Mouse (Mus musculus) forebrain, embryonic 14.5 days (tissue): ENCODE data around the gene Cep19. TPM values are rescaled to one million over a fixed set of nuclear protein-coding genes. Genes with fewer than 3 reads are reported as not detected.
A peak's percentile ranks its signal among the peaks of the same experiment; 100 is the strongest.

Source experiments
- ATAC-seq: fragments of 200-750 bp; cut with Nextera tagmentation; 2 replicates; pipeline ENCODE4 v1.8.0; 2017; ENCODE audit warnings: mild to moderate bottlenecking, moderate library complexity
- DNase-seq: peaks from one replicate; pipeline ENCODE4 v3.0.0-alpha.2; 2015; ENCODE audit warnings: low spot score
- H3K27ac ChIP-seq: fragments of 300-500 bp; sonication (generic); 2 replicates; pipeline ENCODE4 v1.5.1; 2014; ENCODE audit warnings: low read depth, mild to moderate bottlenecking, control low read depth, low read length, moderate library complexity
- H3K27me3 ChIP-seq: fragments of 300-500 bp; sonication (generic); replicated peaks from 2 replicates; pipeline ENCODE4 v1.6.1; 2014; ENCODE audit warnings: low read length, control low read depth, mixed read lengths; ENCODE audit not compliant: control insufficient read depth, insufficient read depth
- H3K36me3 ChIP-seq: fragments of 300-500 bp; sonication (generic); 2 replicates; pipeline ENCODE4 v1.6.1; 2014; ENCODE audit warnings: low read length, control low read depth; ENCODE audit not compliant: control insufficient read depth, insufficient read depth
- H3K4me1 ChIP-seq: fragments of 300-500 bp; sonication (generic); 2 replicates; pipeline ENCODE4 v1.6.1; 2014; ENCODE audit warnings: antibody characterized with exemption, low read length, control low read depth; ENCODE audit not compliant: control insufficient read depth, insufficient read depth
- H3K4me2 ChIP-seq: fragments of 300-500 bp; sonication (generic); 2 replicates; pipeline ENCODE4 v1.6.1; 2014; ENCODE audit warnings: mild to moderate bottlenecking, control low read depth, low read length
- H3K4me3 ChIP-seq: fragments of 300-500 bp; sonication (generic); 2 replicates; pipeline ENCODE4 v1.5.1; 2014; ENCODE audit warnings: low read depth, low read length, control low read depth
- H3K9ac ChIP-seq: fragments of 300-500 bp; sonication (generic); 2 replicates; pipeline ENCODE4 v1.6.1; 2014; ENCODE audit warnings: mild to moderate bottlenecking, low read length, control low read depth, moderate library complexity
- H3K9me3 ChIP-seq: fragments of 300-500 bp; sonication (generic); replicated peaks from 2 replicates; pipeline ENCODE4 v1.6.1; 2016; ENCODE audit warnings: low read length, control low read depth, mixed read lengths; ENCODE audit not compliant: control insufficient read depth
- WGBS: fragments of 180-500 bp; shearing (Covaris S2); extraction: QIAGEN DNeasy Blood & Tissue Kit; methylation state at CpG from one replicate; pipeline ENCODE4 v1.1.7; 2014; 5-methylcytosine and 5-hydroxymethylcytosine counted together
- polyA plus RNA-seq: library from polyadenylated mRNA; unstranded; fragments of >200 nt; fragmentation: Nextera tagmentation; extraction: Ambion mirVana; gene quantifications from 2 replicates; pipeline ENCODE4 v1.2.1, GENCODE M21; 2014

The Cep19 gene
- polyA plus RNA-seq, 1 experiment from 2014 or later = 49.8 TPM

GRCm38 (mm10) chr16:32114406-32114805, 14.8 kb downstream of the Cep19 start:
- no peak overlapping the region for H3K9ac ChIP-seq
- H3K4me3 ChIP-seq = no peak overlapping the region
- H3K9me3 ChIP-seq = no peaks in the 10 kb centered on the region
- no peaks in the 10 kb centered on the region for H3K36me3 ChIP-seq
- DNase-seq = no peak
- H3K27ac ChIP-seq = no peak overlapping the region
- H3K4me1 ChIP-seq = no peaks in the 10 kb centered on the region
- no peaks in the 10 kb centered on the region for H3K27me3 ChIP-seq
- no peak for ATAC-seq
- no peak overlapping the region for H3K4me2 ChIP-seq
- 72% methylated on average over 10 of the region's 10 CpGs for WGBS

DNA sequence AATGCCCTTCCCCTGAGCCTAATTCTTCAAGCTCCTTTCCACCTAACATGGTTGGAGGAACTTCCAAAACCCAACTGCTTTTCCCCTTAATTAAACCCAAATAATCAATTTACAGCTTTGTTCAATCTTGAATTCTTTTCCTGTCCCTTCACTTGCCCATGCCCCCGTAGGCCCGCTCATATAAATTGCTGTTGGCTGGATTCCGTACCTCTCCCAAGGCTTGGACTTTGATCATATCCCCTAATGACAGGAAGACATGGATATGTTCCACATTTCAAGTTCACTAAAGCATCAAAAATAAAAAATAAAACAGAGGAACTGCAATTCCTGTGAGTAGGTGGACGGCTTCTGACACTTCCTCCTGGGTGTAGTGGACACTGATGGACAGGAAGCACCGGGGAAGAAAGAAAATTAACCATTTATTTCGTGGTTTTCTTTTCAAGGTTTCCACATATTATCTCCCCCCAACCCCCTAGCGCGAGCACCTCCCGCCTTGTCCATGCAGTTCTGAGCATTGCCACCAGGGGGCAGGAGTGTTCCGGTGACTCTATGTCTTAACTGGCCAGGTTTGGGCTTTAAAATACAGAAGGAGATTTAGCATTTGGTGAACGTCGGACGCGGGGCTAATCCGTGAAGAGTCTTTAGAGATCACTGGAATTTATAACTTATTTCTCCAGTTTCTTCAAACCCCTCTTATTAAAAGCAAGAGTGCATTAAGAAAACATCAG, 15.5 kb downstream of the Cep19 start:
- H3K4me3 ChIP-seq = no peak overlapping the region
- 0 out of 2 replicates have a peak overlapping the region, but pooled peaks have one; percentile 5 for H3K4me2 ChIP-seq
- H3K9me3 ChIP-seq = no peaks in the 10 kb centered on the region
- peak; percentile 78 for DNase-seq
- H3K27ac ChIP-seq = no peak overlapping the region
- no peaks in the 10 kb centered on the region for H3K4me1 ChIP-seq
- H3K36me3 ChIP-seq = no peaks in the 10 kb centered on the region
- WGBS = 10% methylated on average over 15 of the region's 15 CpGs
- ATAC-seq = peak; percentile 44
- 0 out of 2 replicates have a peak overlapping the region, but pooled peaks have one; percentile 29 for H3K9ac ChIP-seq
- H3K27me3 ChIP-seq = no peaks in the 10 kb centered on the region

- DNase-seq = no peak
- Histone ChIP-seq H3K4me1 (no peaks in the 10 kb centered on the region), H3K4me3 (no peak overlapping the region), H3K36me3 (no peaks in the 10 kb centered on the region), H3K27me3 (no peaks in the 10 kb centered on the region), H3K27ac (no peak overlapping the region), H3K9me3 (no peaks in the 10 kb centered on the region), H3K9ac (no peak overlapping the region), H3K4me2 (no peak overlapping the region)
- ATAC-seq = no peak
- WGBS = 70% methylated on average over 6 of the region's 6 CpGs
These were observed 16.2 kb downstream of the Cep19 start for GRCm38 (mm10) chr16:32115781-32116180.

DNA sequence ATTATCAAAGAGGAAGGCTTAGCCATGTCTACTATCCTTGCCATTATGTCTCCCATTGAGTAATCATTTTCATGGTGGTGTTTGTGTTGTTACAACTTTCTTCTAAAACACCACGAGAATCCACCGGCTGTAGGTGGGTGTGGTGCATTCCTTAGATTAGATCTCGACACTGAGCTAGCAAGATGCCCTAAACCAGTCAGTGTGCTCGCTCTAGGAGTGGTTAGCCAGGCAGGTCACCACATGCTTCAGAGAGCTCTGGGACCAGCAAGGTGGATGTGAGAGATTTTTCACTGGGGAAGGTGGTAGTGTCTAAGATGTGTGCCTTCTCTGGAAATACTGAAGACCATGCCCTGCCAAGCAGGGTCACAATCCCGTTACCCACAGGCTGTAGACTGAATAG, 16.6 kb downstream of the Cep19 start:
- no peak overlapping the region for H3K4me2 ChIP-seq
- no peak for DNase-seq
- H3K9ac ChIP-seq = no peak overlapping the region
- H3K27ac ChIP-seq = no peak overlapping the region
- no peaks in the 10 kb centered on the region for H3K4me1 ChIP-seq
- H3K9me3 ChIP-seq = no peaks in the 10 kb centered on the region
- WGBS = 60% methylated on average over 5 of the region's 5 CpGs
- no peak overlapping the region for H3K4me3 ChIP-seq
- no peaks in the 10 kb centered on the region for H3K27me3 ChIP-seq
- no peaks in the 10 kb centered on the region for H3K36me3 ChIP-seq
- no peak for ATAC-seq

- no peaks in the 10 kb centered on the region for H3K27me3 ChIP-seq
- no peaks in the 10 kb centered on the region for H3K9me3 ChIP-seq
- no peaks in the 10 kb centered on the region for H3K4me1 ChIP-seq
- no peak overlapping the region for H3K4me3 ChIP-seq
- H3K9ac ChIP-seq = no peak overlapping the region
- H3K27ac ChIP-seq = no peak overlapping the region
- DNase-seq (no peak), ATAC-seq (no peak)
- no peaks in the 10 kb centered on the region for H3K36me3 ChIP-seq
- WGBS = 70% methylated on average over 3 of the region's 3 CpGs
- H3K4me2 ChIP-seq = no peak overlapping the region
These were observed 20.9 kb downstream of the Cep19 start for GRCm38 (mm10) chr16:32120454-32120853.

GRCm38 (mm10) chr16:32124020-32124419, 24.4 kb downstream of the Cep19 start:
- no peak for ATAC-seq
- WGBS = 87% methylated on average over 7 of the region's 7 CpGs
- Histone ChIP-seq H3K36me3 (no peaks in the 10 kb centered on the region), H3K4me2 (no peak overlapping the region), H3K27me3 (no peaks in the 10 kb centered on the region), H3K9me3 (no peaks in the 10 kb centered on the region), H3K4me1 (no peaks in the 10 kb centered on the region), H3K9ac (no peak overlapping the region), H3K27ac (no peak overlapping the region), H3K4me3 (no peak overlapping the region)
- DNase-seq = no peak

- no peaks in the 10 kb centered on the region for H3K27me3 ChIP-seq
- H3K27ac ChIP-seq = no peak overlapping the region
- ATAC-seq (no peak), DNase-seq (no peak)
- no peak overlapping the region for H3K4me2 ChIP-seq
- no peak overlapping the region for H3K4me3 ChIP-seq
- H3K9me3 ChIP-seq = no peaks in the 10 kb centered on the region
- no peaks in the 10 kb centered on the region for H3K36me3 ChIP-seq
- H3K9ac ChIP-seq = no peak overlapping the region
- H3K4me1 ChIP-seq = no peaks in the 10 kb centered on the region
- 71% methylated on average over 17 of the region's 17 CpGs for WGBS
These were observed 25.1 kb downstream of the Cep19 start for GRCm38 (mm10) chr16:32124444-32125335.

DNA sequence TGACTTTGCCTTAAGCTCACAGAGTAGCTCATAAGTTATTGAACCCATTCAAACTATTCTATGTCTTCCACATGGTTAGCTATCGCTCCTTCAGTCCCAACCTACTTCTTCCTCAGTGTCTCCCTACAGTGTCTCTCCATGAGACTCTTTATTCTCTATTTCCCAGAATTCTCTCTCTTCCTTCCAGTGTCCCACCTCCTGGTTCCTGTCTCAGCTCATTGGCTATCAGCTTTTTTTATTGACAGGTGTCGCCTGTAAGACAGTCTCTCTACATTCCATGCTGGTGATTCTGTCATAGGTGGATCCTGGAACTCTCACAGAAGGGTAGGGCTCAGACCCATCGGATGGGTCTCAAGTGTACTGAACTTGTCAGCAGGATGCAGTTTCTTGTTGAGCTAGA, 25.8 kb downstream of the Cep19 start:
- 84% methylated on average over 3 of the region's 3 CpGs for WGBS
- H3K9me3 ChIP-seq = no peaks in the 10 kb centered on the region
- H3K4me1 ChIP-seq = no peaks in the 10 kb centered on the region
- ATAC-seq (no peak), DNase-seq (no peak)
- no peaks in the 10 kb centered on the region for H3K27me3 ChIP-seq
- no peak overlapping the region for H3K4me3 ChIP-seq
- H3K9ac ChIP-seq = no peak overlapping the region
- H3K4me2 ChIP-seq = no peak overlapping the region
- no peak overlapping the region for H3K27ac ChIP-seq
- H3K36me3 ChIP-seq = no peaks in the 10 kb centered on the region

DNA sequence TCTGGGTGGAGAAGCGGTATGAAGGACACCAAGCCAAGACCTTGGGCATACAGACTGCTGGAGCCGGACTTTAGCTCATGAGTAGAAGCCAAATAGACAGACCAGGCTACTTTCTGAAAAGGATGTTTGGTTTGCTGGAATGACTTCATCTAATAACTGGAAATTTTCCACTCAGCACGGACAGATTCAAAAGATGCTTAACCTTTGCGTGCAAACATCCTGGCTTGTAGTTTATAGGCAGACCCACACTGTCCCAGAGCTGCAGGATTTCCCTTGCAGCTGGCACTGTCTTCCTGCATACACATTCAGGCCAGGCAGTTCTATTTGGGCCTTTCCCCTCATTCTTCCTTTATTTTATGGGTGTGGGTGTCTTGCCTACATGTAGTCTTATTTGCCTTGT, 27.4 kb downstream of the Cep19 start:
- WGBS = 92% methylated on average over 4 of the region's 4 CpGs
- Histone ChIP-seq H3K36me3 (no peaks in the 10 kb centered on the region), H3K9me3 (no peaks in the 10 kb centered on the region), H3K4me3 (no peak overlapping the region), H3K27me3 (no peaks in the 10 kb centered on the region), H3K4me2 (no peak overlapping the region), H3K9ac (no peak overlapping the region), H3K4me1 (no peaks in the 10 kb centered on the region), H3K27ac (no peak overlapping the region)
- no peak for ATAC-seq
- no peak for DNase-seq
